Mouse (Mus musculus): Measurements from ENCODE around the gene Spata18. TPM values are rescaled to one million over a fixed set of nuclear protein-coding genes. Genes with fewer than 3 reads are reported as not detected.

Gene Spata18
- polyA plus RNA-seq, 1 experiment = not detected

DNA sequence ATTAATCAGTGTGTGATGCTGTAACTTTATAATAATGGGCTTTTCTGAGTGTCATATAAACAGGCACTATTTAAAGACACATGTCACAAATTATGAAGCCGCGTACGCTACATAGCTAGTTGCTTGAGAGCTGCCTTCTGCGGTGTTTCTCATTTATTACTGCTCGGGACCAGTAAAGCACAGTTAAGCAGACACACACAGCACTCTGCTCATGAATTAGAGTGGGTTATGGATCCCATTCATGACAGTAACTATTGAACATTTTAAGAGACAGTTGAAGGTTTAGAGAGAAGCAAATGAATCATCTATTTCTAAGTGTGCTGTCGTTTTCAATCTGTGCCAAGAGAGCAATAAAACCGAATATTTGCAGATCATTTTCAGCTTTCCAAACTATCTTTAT lies 24.3 kb upstream of the Spata18 start:
- no peaks in the 10 kb centered on the region for H3K4me1 ChIP-seq (ENCODE audit: control insufficient read depth)
- H3K27me3 ChIP-seq (ENCODE audit: control insufficient read depth) = no peaks in the 10 kb centered on the region
- H3K9me3 ChIP-seq (ENCODE audit: control insufficient read depth, low read length) = no peaks in the 10 kb centered on the region
- H3K4me3 ChIP-seq (replicated peaks) = no peak overlapping the region
- H3K36me3 ChIP-seq (ENCODE audit: control insufficient read depth) = no peaks in the 10 kb centered on the region
- TF ChIP-seq TAL1 (IDR thresholded peaks at IDR 0.05; ENCODE audit: low read length) (no peak), GATA1 (IDR thresholded peaks at IDR 0.05; ENCODE audit: low read length) (no peak)

DNA sequence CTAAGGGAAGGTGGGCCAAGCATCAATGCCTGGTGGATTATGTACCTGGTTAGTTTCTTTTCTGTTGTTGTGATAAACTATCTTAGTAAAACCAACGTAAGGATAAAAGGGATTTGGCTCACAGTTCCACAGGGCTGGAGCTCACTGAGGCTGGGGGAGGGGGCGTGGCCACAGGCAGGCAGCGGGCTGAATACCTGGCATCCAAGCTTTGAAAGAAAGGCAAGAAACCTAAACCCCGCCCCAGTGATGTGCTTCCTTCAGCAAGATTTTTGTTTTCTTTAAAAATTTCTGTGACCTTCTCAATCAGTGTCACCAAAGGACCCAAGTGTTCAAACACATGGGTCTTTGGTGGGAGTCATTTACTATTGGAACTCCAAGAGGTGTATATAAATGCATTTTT lies 23.6 kb upstream of the Spata18 start:
- Histone ChIP-seq H3K36me3 (ENCODE audit: control insufficient read depth) (no peaks in the 10 kb centered on the region), H3K4me3 (replicated peaks) (no peak overlapping the region), H3K27me3 (ENCODE audit: control insufficient read depth) (no peaks in the 10 kb centered on the region), H3K9me3 (ENCODE audit: control insufficient read depth, low read length) (no peaks in the 10 kb centered on the region), H3K4me1 (ENCODE audit: control insufficient read depth) (no peaks in the 10 kb centered on the region)
- TF ChIP-seq TAL1 (IDR thresholded peaks at IDR 0.05; ENCODE audit: low read length) (no peak), GATA1 (IDR thresholded peaks at IDR 0.05; ENCODE audit: low read length) (no peak)

- Histone ChIP-seq H3K4me1 (ENCODE audit: control insufficient read depth) (no peaks in the 10 kb centered on the region), H3K27me3 (ENCODE audit: control insufficient read depth) (no peaks in the 10 kb centered on the region), H3K9me3 (ENCODE audit: control insufficient read depth, low read length) (no peaks in the 10 kb centered on the region), H3K4me3 (replicated peaks) (no peak overlapping the region), H3K36me3 (ENCODE audit: control insufficient read depth) (no peaks in the 10 kb centered on the region)
- TF ChIP-seq TAL1 (IDR thresholded peaks at IDR 0.05; ENCODE audit: low read length) (no peak), GATA1 (IDR thresholded peaks at IDR 0.05; ENCODE audit: low read length) (no peak)
These were observed 23.2 kb upstream of the Spata18 start for GRCm38 (mm10) chr5:73627991-73628390.

- Histone ChIP-seq H3K36me3 (ENCODE audit: control insufficient read depth) (no peaks in the 10 kb centered on the region), H3K27me3 (ENCODE audit: control insufficient read depth) (no peaks in the 10 kb centered on the region), H3K4me1 (ENCODE audit: control insufficient read depth) (no peaks in the 10 kb centered on the region), H3K9me3 (ENCODE audit: control insufficient read depth, low read length) (no peaks in the 10 kb centered on the region), H3K4me3 (replicated peaks) (no peak overlapping the region)
- TF ChIP-seq GATA1 (IDR thresholded peaks at IDR 0.05; ENCODE audit: low read length) = no peak
- TF ChIP-seq TAL1 (IDR thresholded peaks at IDR 0.05; ENCODE audit: low read length) = no peak
These were observed 21.0 kb upstream of the Spata18 start for GRCm38 (mm10) chr5:73630141-73630540.

- Histone ChIP-seq H3K27me3 (ENCODE audit: control insufficient read depth) (no peaks in the 10 kb centered on the region), H3K9me3 (ENCODE audit: control insufficient read depth, low read length) (no peaks in the 10 kb centered on the region), H3K4me3 (replicated peaks) (no peak overlapping the region), H3K4me1 (ENCODE audit: control insufficient read depth) (no peaks in the 10 kb centered on the region), H3K36me3 (ENCODE audit: control insufficient read depth) (no peaks in the 10 kb centered on the region)
- no peak for TF ChIP-seq GATA1 (IDR thresholded peaks at IDR 0.05; ENCODE audit: low read length)
- TF ChIP-seq TAL1 (IDR thresholded peaks at IDR 0.05; ENCODE audit: low read length) = no peak
These were observed 20.1 kb upstream of the Spata18 start for GRCm38 (mm10) chr5:73631001-73631558.

- TF ChIP-seq TAL1 (IDR thresholded peaks at IDR 0.05; ENCODE audit: low read length) (no peak), GATA1 (IDR thresholded peaks at IDR 0.05; ENCODE audit: low read length) (no peak)
- Histone ChIP-seq H3K27me3 (ENCODE audit: control insufficient read depth) (no peaks in the 10 kb centered on the region), H3K4me1 (ENCODE audit: control insufficient read depth) (no peaks in the 10 kb centered on the region), H3K4me3 (replicated peaks) (no peak within 1 kb of the TSS), H3K36me3 (ENCODE audit: control insufficient read depth) (no peaks in the 10 kb centered on the region), H3K9me3 (ENCODE audit: control insufficient read depth, low read length) (no peaks in the 10 kb centered on the region)
These were observed 18.9 kb upstream of the Spata18 start, which contains the start of gene Lrrc66 for GRCm38 (mm10) chr5:73632291-73632690. Gene Lrrc66, minus strand, starts transcription at chr5:73632526.

- H3K4me3 ChIP-seq (replicated peaks) = no peak overlapping the region
- no peak for TF ChIP-seq GATA1 (IDR thresholded peaks at IDR 0.05; ENCODE audit: low read length)
- TF ChIP-seq TAL1 (IDR thresholded peaks at IDR 0.05; ENCODE audit: low read length) = no peak
- H3K9me3 ChIP-seq (ENCODE audit: control insufficient read depth, low read length) = no peaks in the 10 kb centered on the region
- H3K36me3 ChIP-seq (ENCODE audit: control insufficient read depth) = no peaks in the 10 kb centered on the region
- H3K4me1 ChIP-seq (ENCODE audit: control insufficient read depth) = no peaks in the 10 kb centered on the region
- H3K27me3 ChIP-seq (ENCODE audit: control insufficient read depth) = no peaks in the 10 kb centered on the region
These were observed 18.0 kb upstream of the Spata18 start for GRCm38 (mm10) chr5:73633141-73633540.

- H3K4me3 ChIP-seq (replicated peaks) = no peak overlapping the region
- no peak for TF ChIP-seq GATA1 (IDR thresholded peaks at IDR 0.05; ENCODE audit: low read length)
- TF ChIP-seq TAL1 (IDR thresholded peaks at IDR 0.05; ENCODE audit: low read length) = no peak
These were observed 13.7 kb upstream of the Spata18 start for GRCm38 (mm10) chr5:73637337-73638107.

DNA sequence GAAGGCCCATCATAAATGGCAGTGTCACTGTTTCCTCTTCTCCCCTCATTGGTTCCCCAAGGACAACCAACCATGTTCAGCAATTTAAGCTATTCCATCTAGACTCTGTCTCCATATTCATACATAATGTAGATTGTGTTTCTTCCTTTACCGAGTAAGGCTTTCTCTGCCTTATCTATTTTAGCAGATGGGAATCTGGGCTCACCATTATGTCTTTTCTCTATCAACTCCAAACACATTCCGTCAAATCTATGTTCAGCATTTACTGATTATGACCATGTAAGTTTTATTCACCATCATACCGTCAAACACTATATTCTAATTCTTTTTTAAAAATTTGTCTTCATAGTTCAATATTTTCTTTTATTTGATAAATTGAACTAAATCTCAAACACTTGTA lies 10.1 kb upstream of the Spata18 start:
- no peak overlapping the region for H3K4me3 ChIP-seq (replicated peaks)
- H3K9me3 ChIP-seq (ENCODE audit: control insufficient read depth, low read length) = no peaks in the 10 kb centered on the region
- no peaks in the 10 kb centered on the region for H3K4me1 ChIP-seq (ENCODE audit: control insufficient read depth)
- H3K27me3 ChIP-seq (ENCODE audit: control insufficient read depth) = peaks cover 9% of the 10 kb centered on the region
- H3K36me3 ChIP-seq (ENCODE audit: control insufficient read depth) = no peaks in the 10 kb centered on the region
- TF ChIP-seq TAL1 (IDR thresholded peaks at IDR 0.05; ENCODE audit: low read length) (no peak), GATA1 (IDR thresholded peaks at IDR 0.05; ENCODE audit: low read length) (no peak)

More at GRCm38 (mm10) chr5:73637337-73638107, 13.7 kb upstream of the Spata18 start:
- Histone ChIP-seq H3K9me3 (ENCODE audit: control insufficient read depth, low read length) (no peaks in the 10 kb centered on the region), H3K4me1 (ENCODE audit: control insufficient read depth) (no peaks in the 10 kb centered on the region), H3K27me3 (ENCODE audit: control insufficient read depth) (no peaks in the 10 kb centered on the region), H3K36me3 (ENCODE audit: control insufficient read depth) (no peaks in the 10 kb centered on the region)
